Mouse (Mus musculus) megakaryocyte progenitor cell, adult 5-6 weeks (primary cell): ENCODE measurements at regions not wholly inside any gene's neighbourhood (a gene's known extent, or its start where the extent isn't known, plus 50 kb on each side); places are given as distances from the start of the nearest gene placed in this dataset.
"Not testable (repeated sequence)": the region's sequence is repeated elsewhere in the genome, so short reads cannot be mapped to it uniquely, and the experiment has no call there.

Source experiments
- ATAC-seq: replicated peaks from 2 replicates; pipeline ENCODE4 v1.8.0; 2016; ENCODE audit warnings: mild to moderate bottlenecking, moderate TSS enrichment, inconsistent platforms; ENCODE audit not compliant: poor library complexity

- peak; percentile 91 for ATAC-seq
Measured at GRCm38 (mm10) chr16:65629186-65629585, 66.7 kb upstream of the Chmp2b start.

GRCm38 (mm10) chr16:65631680-65632079 is 69.2 kb upstream of the Chmp2b start:
- ATAC-seq: peak; percentile 75

- not testable (repeated sequence) for ATAC-seq
Measured at GRCm38 (mm10) chr16:65646741-65647140, 84.2 kb upstream of the Chmp2b start.

- ATAC-seq: no peak
Measured at GRCm38 (mm10) chr16:65649061-65649460, 86.5 kb upstream of the Chmp2b start.

- ATAC-seq: peak; percentile 87
Measured at GRCm38 (mm10) chr16:65655490-65655889, 93.0 kb upstream of the Chmp2b start.

- ATAC-seq: no peak
Measured at GRCm38 (mm10) chr16:65657829-65658228, 95.3 kb upstream of the Chmp2b start.

- ATAC-seq: peak; percentile 99
Measured at GRCm38 (mm10) chr16:65664787-65665186, 102.3 kb upstream of the Chmp2b start.

GRCm38 (mm10) chr16:65672116-65672515 is 109.6 kb upstream of the Chmp2b start:
- ATAC-seq: no peak

- ATAC-seq: no peak
Measured at GRCm38 (mm10) chr16:65683089-65683488, 120.6 kb upstream of the Chmp2b start.

- no peak for ATAC-seq
Measured at GRCm38 (mm10) chr16:65683703-65684320, 121.3 kb upstream of the Chmp2b start.

- no peak for ATAC-seq
Measured at GRCm38 (mm10) chr16:65693626-65694025, 121.4 kb upstream of the Vgll3 start.

- no peak for ATAC-seq
Measured at GRCm38 (mm10) chr16:65715631-65716030, 99.4 kb upstream of the Vgll3 start.

- ATAC-seq: no peak
Measured at GRCm38 (mm10) chr16:65718791-65719472, 96.1 kb upstream of the Vgll3 start.

GRCm38 (mm10) chr16:65720953-65721352 is 94.1 kb upstream of the Vgll3 start:
- no peak for ATAC-seq

GRCm38 (mm10) chr16:65725559-65726269 is 89.3 kb upstream of the Vgll3 start:
- peak; percentile 95 for ATAC-seq

- peak; percentile 28 for ATAC-seq
Measured at GRCm38 (mm10) chr16:65726289-65726688, 88.8 kb upstream of the Vgll3 start.

GRCm38 (mm10) chr16:65729322-65729721 is 85.7 kb upstream of the Vgll3 start:
- ATAC-seq: no peak

GRCm38 (mm10) chr16:65739652-65740051 is 75.4 kb upstream of the Vgll3 start:
- ATAC-seq: peak; percentile 99

- no peak for ATAC-seq
Measured at GRCm38 (mm10) chr16:65742951-65743350, 72.1 kb upstream of the Vgll3 start.

- no peak for ATAC-seq
Measured at GRCm38 (mm10) chr16:65755667-65756066, 59.4 kb upstream of the Vgll3 start.
